Mouse (Mus musculus) erythroblast, embryonic 14.5 days (primary cell): Measurements from ENCODE around the gene Lmntd2.

Source experiments
- GATA1 ChIP-seq: IDR thresholded peaks from 2 replicates; pipeline ENCODE4 v1.6.1; 2012; ENCODE audit warnings: low read length, inconsistent platforms, mixed read lengths
- TAL1 ChIP-seq: IDR thresholded peaks from 3 replicates; pipeline ENCODE4 v1.6.1; 2012; ENCODE audit warnings: low read length, inconsistent platforms, mixed read lengths

DNA sequence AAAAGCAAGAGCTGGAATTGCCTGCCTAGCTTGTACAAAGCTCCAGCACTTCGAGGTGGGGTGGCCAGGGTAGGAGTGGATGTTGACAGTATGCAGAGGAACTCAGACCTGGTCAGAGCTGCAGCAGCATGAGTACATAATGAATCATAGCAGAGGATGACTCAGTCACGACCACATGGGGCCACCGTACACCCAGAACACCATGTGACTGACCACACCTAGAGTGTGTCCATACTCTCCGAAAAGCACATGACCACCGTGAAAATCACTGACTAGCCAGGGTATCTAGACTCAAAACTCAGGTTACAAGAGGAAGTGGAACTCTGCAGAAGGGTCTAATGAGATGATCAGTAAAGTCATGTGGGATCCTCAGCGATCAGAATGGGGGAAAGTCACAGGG lies 49.0 kb downstream of the Lmntd2 start:
- TF ChIP-seq GATA1 (no peak), TAL1 (no peak)
